Mouse (Mus musculus): Measurements from ENCODE around the gene Trappc6b. TPM values are rescaled to one million over a fixed set of nuclear protein-coding genes. Genes with fewer than 3 reads are reported as not detected.

Trappc6b gene
- polyA plus RNA-seq, 1 experiment from 2014 or later, result 62.5 TPM

- H3K4me3 ChIP-seq (ENCODE audit: low read depth, low read length), result no peak overlapping the region
- no peak overlapping the region for H3K4me2 ChIP-seq
- H3K27me3 ChIP-seq (ENCODE audit: control insufficient read depth, insufficient read depth, low read length), result no peaks in the 10 kb centered on the region
- no peak overlapping the region for H3K9ac ChIP-seq (ENCODE audit: low read depth, low read length)
- no peak overlapping the region for H3K27ac ChIP-seq (ENCODE audit: low read depth, low read length)
- no peaks in the 10 kb centered on the region for H3K4me1 ChIP-seq (ENCODE audit: control insufficient read depth, insufficient read depth, low read length)
- no peaks in the 10 kb centered on the region for H3K9me3 ChIP-seq (replicated peaks; ENCODE audit: control insufficient read depth, low read length)
- no peaks in the 10 kb centered on the region for H3K36me3 ChIP-seq (ENCODE audit: control insufficient read depth, insufficient read depth, low read length)
- 64% methylated on average over 5 of the region's 5 CpGs for WGBS (ENCODE audit: insufficient replicate concordance)
- no peak for ATAC-seq (replicated peaks; ENCODE audit: insufficient number of reproducible peaks, low FRiP score, low TSS enrichment)
Measured at GRCm38 (mm10) chr12:59084446-59084845, 23.2 kb upstream of the Trappc6b start.

- no peak overlapping the region for H3K27ac ChIP-seq (ENCODE audit: low read depth, low read length)
- ATAC-seq (replicated peaks; ENCODE audit: insufficient number of reproducible peaks, low FRiP score, low TSS enrichment), result no peak
- 78% methylated on average over 4 of the region's 4 CpGs for WGBS (ENCODE audit: insufficient replicate concordance)
- H3K27me3 ChIP-seq (ENCODE audit: control insufficient read depth, insufficient read depth, low read length), result no peaks in the 10 kb centered on the region
- H3K4me2 ChIP-seq, result no peak overlapping the region
- H3K4me1 ChIP-seq (ENCODE audit: control insufficient read depth, insufficient read depth, low read length), result no peaks in the 10 kb centered on the region
- no peak overlapping the region for H3K4me3 ChIP-seq (ENCODE audit: low read depth, low read length)
- H3K36me3 ChIP-seq (ENCODE audit: control insufficient read depth, insufficient read depth, low read length), result no peaks in the 10 kb centered on the region
- H3K9me3 ChIP-seq (replicated peaks; ENCODE audit: control insufficient read depth, low read length), result no peaks in the 10 kb centered on the region
- H3K9ac ChIP-seq (ENCODE audit: low read depth, low read length), result no peak overlapping the region
Measured at GRCm38 (mm10) chr12:59080461-59080860, 19.2 kb upstream of the Trappc6b start.

- Histone ChIP-seq H3K36me3 (ENCODE audit: control insufficient read depth, insufficient read depth, low read length) (no peaks in the 10 kb centered on the region), H3K4me3 (ENCODE audit: low read depth, low read length) (no peak overlapping the region), H3K9ac (ENCODE audit: low read depth, low read length) (no peak overlapping the region), H3K27me3 (ENCODE audit: control insufficient read depth, insufficient read depth, low read length) (no peaks in the 10 kb centered on the region), H3K4me2 (no peak overlapping the region), H3K9me3 (replicated peaks; ENCODE audit: control insufficient read depth, low read length) (no peaks in the 10 kb centered on the region), H3K4me1 (ENCODE audit: control insufficient read depth, insufficient read depth, low read length) (no peaks in the 10 kb centered on the region), H3K27ac (ENCODE audit: low read depth, low read length) (no peak overlapping the region)
- 94% methylated on average over 3 of the region's 3 CpGs for WGBS (ENCODE audit: insufficient replicate concordance)
- no peak for ATAC-seq (replicated peaks; ENCODE audit: insufficient number of reproducible peaks, low FRiP score, low TSS enrichment)
Measured at GRCm38 (mm10) chr12:59077883-59078282, 16.6 kb upstream of the Trappc6b start.

- H3K36me3 ChIP-seq (ENCODE audit: control insufficient read depth, insufficient read depth, low read length), result peaks cover 5% of the 10 kb centered on the region
- no peak overlapping the region for H3K9ac ChIP-seq (ENCODE audit: low read depth, low read length)
- WGBS (ENCODE audit: insufficient replicate concordance), result 93% methylated on average over 3 of the region's 3 CpGs
- no peak overlapping the region for H3K4me2 ChIP-seq
- H3K4me3 ChIP-seq (ENCODE audit: low read depth, low read length), result no peak overlapping the region
- H3K4me1 ChIP-seq (ENCODE audit: control insufficient read depth, insufficient read depth, low read length), result no peaks in the 10 kb centered on the region
- H3K27me3 ChIP-seq (ENCODE audit: control insufficient read depth, insufficient read depth, low read length), result no peaks in the 10 kb centered on the region
- H3K9me3 ChIP-seq (replicated peaks; ENCODE audit: control insufficient read depth, low read length), result no peaks in the 10 kb centered on the region
- no peak overlapping the region for H3K27ac ChIP-seq (ENCODE audit: low read depth, low read length)
- no peak for ATAC-seq (replicated peaks; ENCODE audit: insufficient number of reproducible peaks, low FRiP score, low TSS enrichment)
Measured at GRCm38 (mm10) chr12:59076996-59077395, 15.7 kb upstream of the Trappc6b start.

- Histone ChIP-seq H3K4me2 (no peak overlapping the region), H3K9me3 (replicated peaks; ENCODE audit: control insufficient read depth, low read length) (no peaks in the 10 kb centered on the region), H3K9ac (ENCODE audit: low read depth, low read length) (no peak overlapping the region), H3K36me3 (ENCODE audit: control insufficient read depth, insufficient read depth, low read length) (peaks cover 24% of the 10 kb centered on the region), H3K4me3 (ENCODE audit: low read depth, low read length) (no peak overlapping the region), H3K4me1 (ENCODE audit: control insufficient read depth, insufficient read depth, low read length) (no peaks in the 10 kb centered on the region), H3K27me3 (ENCODE audit: control insufficient read depth, insufficient read depth, low read length) (no peaks in the 10 kb centered on the region), H3K27ac (ENCODE audit: low read depth, low read length) (no peak overlapping the region)
- WGBS (ENCODE audit: insufficient replicate concordance), result 90% methylated on average over 3 of the region's 3 CpGs
- ATAC-seq (replicated peaks; ENCODE audit: insufficient number of reproducible peaks, low FRiP score, low TSS enrichment), result no peak
Measured at GRCm38 (mm10) chr12:59074052-59074451, 12.8 kb upstream of the Trappc6b start.

- H3K4me1 ChIP-seq (ENCODE audit: control insufficient read depth, insufficient read depth, low read length), result no peaks in the 10 kb centered on the region
- peaks cover 34% of the 10 kb centered on the region for H3K36me3 ChIP-seq (ENCODE audit: control insufficient read depth, insufficient read depth, low read length)
- no peak overlapping the region for H3K9ac ChIP-seq (ENCODE audit: low read depth, low read length)
- H3K27ac ChIP-seq (ENCODE audit: low read depth, low read length), result no peak overlapping the region
- H3K27me3 ChIP-seq (ENCODE audit: control insufficient read depth, insufficient read depth, low read length), result no peaks in the 10 kb centered on the region
- ATAC-seq (replicated peaks; ENCODE audit: insufficient number of reproducible peaks, low FRiP score, low TSS enrichment), result no peak
- 84% methylated on average over 11 of the region's 11 CpGs for WGBS (ENCODE audit: insufficient replicate concordance)
- no peaks in the 10 kb centered on the region for H3K9me3 ChIP-seq (replicated peaks; ENCODE audit: control insufficient read depth, low read length)
- no peak overlapping the region for H3K4me3 ChIP-seq (ENCODE audit: low read depth, low read length)
- H3K4me2 ChIP-seq, result no peak overlapping the region
Measured at GRCm38 (mm10) chr12:59072286-59072685, 11.0 kb upstream of the Trappc6b start.

GRCm38 (mm10) chr12:59068791-59069190 lies 7.5 kb upstream of the Trappc6b start:
- Histone ChIP-seq H3K9ac (ENCODE audit: low read depth, low read length) (no peak overlapping the region), H3K4me3 (ENCODE audit: low read depth, low read length) (no peak overlapping the region), H3K9me3 (replicated peaks; ENCODE audit: control insufficient read depth, low read length) (no peaks in the 10 kb centered on the region), H3K36me3 (ENCODE audit: control insufficient read depth, insufficient read depth, low read length) (peaks cover 34% of the 10 kb centered on the region), H3K27me3 (ENCODE audit: control insufficient read depth, insufficient read depth, low read length) (no peaks in the 10 kb centered on the region), H3K4me2 (no peak overlapping the region), H3K4me1 (ENCODE audit: control insufficient read depth, insufficient read depth, low read length) (no peaks in the 10 kb centered on the region), H3K27ac (ENCODE audit: low read depth, low read length) (no peak overlapping the region)
- ATAC-seq (replicated peaks; ENCODE audit: insufficient number of reproducible peaks, low FRiP score, low TSS enrichment), result no peak
- WGBS (ENCODE audit: insufficient replicate concordance), result 93% methylated on average over 13 of the region's 13 CpGs

GRCm38 (mm10) chr12:59067095-59067494 lies 5.8 kb upstream of the Trappc6b start:
- Histone ChIP-seq H3K4me1 (ENCODE audit: control insufficient read depth, insufficient read depth, low read length) (no peaks in the 10 kb centered on the region), H3K27me3 (ENCODE audit: control insufficient read depth, insufficient read depth, low read length) (no peaks in the 10 kb centered on the region), H3K4me3 (ENCODE audit: low read depth, low read length) (peak overlapping the region; percentile 100), H3K4me2 (peak overlapping the region; percentile 91), H3K9ac (ENCODE audit: low read depth, low read length) (peak overlapping the region; percentile 99), H3K27ac (ENCODE audit: low read depth, low read length) (peak overlapping the region; percentile 92), H3K9me3 (replicated peaks; ENCODE audit: control insufficient read depth, low read length) (no peaks in the 10 kb centered on the region), H3K36me3 (ENCODE audit: control insufficient read depth, insufficient read depth, low read length) (peaks cover 30% of the 10 kb centered on the region)
- peak; percentile 53 for ATAC-seq (replicated peaks; ENCODE audit: insufficient number of reproducible peaks, low FRiP score, low TSS enrichment)
- under 1% methylated on average over 41 of the region's 41 CpGs for WGBS (ENCODE audit: insufficient replicate concordance)

GRCm38 (mm10) chr12:59066448-59067077 lies 5.3 kb upstream of the Trappc6b start, which contains the start of gene Pnn:
Gene Pnn (plus strand): TSS chr12:59066884.
- Histone ChIP-seq H3K9me3 (replicated peaks; ENCODE audit: control insufficient read depth, low read length) (no peaks in the 10 kb centered on the region), H3K4me2 (peak within 1 kb of the TSS; percentile 91), H3K4me1 (ENCODE audit: control insufficient read depth, insufficient read depth, low read length) (no peaks in the 10 kb centered on the region), H3K36me3 (ENCODE audit: control insufficient read depth, insufficient read depth, low read length) (peaks cover 24% of the 10 kb centered on the region), H3K9ac (ENCODE audit: low read depth, low read length) (peak within 1 kb of the TSS; percentile 99), H3K27me3 (ENCODE audit: control insufficient read depth, insufficient read depth, low read length) (no peaks in the 10 kb centered on the region), H3K27ac (ENCODE audit: low read depth, low read length) (peak within 1 kb of the TSS; percentile 92), H3K4me3 (ENCODE audit: low read depth, low read length) (peak within 1 kb of the TSS; percentile 100)
- under 1% methylated on average over 43 of the region's 43 CpGs for WGBS (ENCODE audit: insufficient replicate concordance)
- peak; percentile 99 for ATAC-seq (replicated peaks; ENCODE audit: insufficient number of reproducible peaks, low FRiP score, low TSS enrichment)
